Mouse (Mus musculus): ENCODE measurements around the gene Dtl. TPM values are rescaled to one million over a fixed set of nuclear protein-coding genes. Genes with fewer than 3 reads are reported as not detected.
A peak's percentile ranks its signal among the peaks of the same experiment; 100 is the strongest.

The Dtl gene
- polyA plus RNA-seq (2014; fragmentation: Nextera tagmentation; extraction: Ambion mirVana) = 17.9 and 19.2 TPM in 2 replicates

GRCm38 (mm10) chr1:191575458-191576247, at the start of gene Dtl, which contains the start of gene Ints7:
TSS of gene Dtl (minus strand) at chr1:191575544.
TSS of gene Ints7 (plus strand) at chr1:191575636.
- ATAC-seq = peak; percentile 98
- WGBS = under 1% methylated on average over 65 of the region's 70 CpGs
- peak within 1 kb of the TSS; percentile 71 for H3K9ac ChIP-seq (ENCODE audit: low read length)
- DNase-seq (ENCODE audit: low spot score) = peak; percentile 100
- peak within 1 kb of the TSS; percentile 63 for H3K4me3 ChIP-seq (ENCODE audit: low read depth, low read length)
- H3K4me1 ChIP-seq (ENCODE audit: control insufficient read depth, insufficient read depth, low read length) = peaks cover 18% of the 10 kb centered on the region
- peak within 1 kb of the TSS; percentile 77 for H3K4me2 ChIP-seq (ENCODE audit: low read length)
- H3K9me3 ChIP-seq (replicated peaks; ENCODE audit: control insufficient read depth, low read length) = no peaks in the 10 kb centered on the region
- no peaks in the 10 kb centered on the region for H3K36me3 ChIP-seq (ENCODE audit: control insufficient read depth, insufficient read depth, low read length)
- peak within 1 kb of the TSS; percentile 91 for H3K27ac ChIP-seq (ENCODE audit: low read depth, low read length)
- no peaks in the 10 kb centered on the region for H3K27me3 ChIP-seq (replicated peaks; ENCODE audit: control insufficient read depth, insufficient read depth, low read length)

GRCm38 (mm10) chr1:191625026-191625425, 49.7 kb upstream of the Dtl start:
- WGBS = 79% methylated on average over 6 of the region's 6 CpGs
- DNase-seq (ENCODE audit: low spot score) (no peak), ATAC-seq (no peak)
- Histone ChIP-seq H3K9ac (ENCODE audit: low read length) (no peak overlapping the region), H3K36me3 (ENCODE audit: control insufficient read depth, insufficient read depth, low read length) (peaks cover 35% of the 10 kb centered on the region), H3K27me3 (replicated peaks; ENCODE audit: control insufficient read depth, insufficient read depth, low read length) (no peaks in the 10 kb centered on the region), H3K9me3 (replicated peaks; ENCODE audit: control insufficient read depth, low read length) (no peaks in the 10 kb centered on the region), H3K27ac (ENCODE audit: low read depth, low read length) (no peak overlapping the region), H3K4me3 (ENCODE audit: low read depth, low read length) (no peak overlapping the region), H3K4me2 (ENCODE audit: low read length) (no peak overlapping the region), H3K4me1 (ENCODE audit: control insufficient read depth, insufficient read depth, low read length) (no peaks in the 10 kb centered on the region)

- no peak overlapping the region for H3K4me2 ChIP-seq (ENCODE audit: low read length)
- no peaks in the 10 kb centered on the region for H3K27me3 ChIP-seq (replicated peaks; ENCODE audit: control insufficient read depth, insufficient read depth, low read length)
- WGBS = 86% methylated on average over 6 of the region's 6 CpGs
- no peaks in the 10 kb centered on the region for H3K9me3 ChIP-seq (replicated peaks; ENCODE audit: control insufficient read depth, low read length)
- peaks cover 40% of the 10 kb centered on the region for H3K36me3 ChIP-seq (ENCODE audit: control insufficient read depth, insufficient read depth, low read length)
- H3K9ac ChIP-seq (ENCODE audit: low read length) = no peak overlapping the region
- DNase-seq (ENCODE audit: low spot score) (no peak), ATAC-seq (no peak)
- H3K4me1 ChIP-seq (ENCODE audit: control insufficient read depth, insufficient read depth, low read length) = no peaks in the 10 kb centered on the region
- no peak overlapping the region for H3K4me3 ChIP-seq (ENCODE audit: low read depth, low read length)
- H3K27ac ChIP-seq (ENCODE audit: low read depth, low read length) = no peak overlapping the region
Measured at GRCm38 (mm10) chr1:191624492-191624891, 49.1 kb upstream of the Dtl start.

GRCm38 (mm10) chr1:191622801-191623200, 47.5 kb upstream of the Dtl start:
- no peak overlapping the region for H3K4me3 ChIP-seq (ENCODE audit: low read depth, low read length)
- H3K4me2 ChIP-seq (ENCODE audit: low read length) = no peak overlapping the region
- no peaks in the 10 kb centered on the region for H3K9me3 ChIP-seq (replicated peaks; ENCODE audit: control insufficient read depth, low read length)
- DNase-seq (ENCODE audit: low spot score) (no peak), ATAC-seq (no peak)
- H3K27me3 ChIP-seq (replicated peaks; ENCODE audit: control insufficient read depth, insufficient read depth, low read length) = no peaks in the 10 kb centered on the region
- no peaks in the 10 kb centered on the region for H3K4me1 ChIP-seq (ENCODE audit: control insufficient read depth, insufficient read depth, low read length)
- peaks cover 56% of the 10 kb centered on the region for H3K36me3 ChIP-seq (ENCODE audit: control insufficient read depth, insufficient read depth, low read length)
- no peak overlapping the region for H3K9ac ChIP-seq (ENCODE audit: low read length)
- WGBS = 94% methylated on average over 8 of the region's 8 CpGs
- no peak overlapping the region for H3K27ac ChIP-seq (ENCODE audit: low read depth, low read length)

GRCm38 (mm10) chr1:191621096-191621495, 45.8 kb upstream of the Dtl start:
- 94% methylated on average over 8 of the region's 8 CpGs for WGBS
- Histone ChIP-seq H3K4me2 (ENCODE audit: low read length) (no peak overlapping the region), H3K36me3 (ENCODE audit: control insufficient read depth, insufficient read depth, low read length) (peaks cover 72% of the 10 kb centered on the region), H3K27ac (ENCODE audit: low read depth, low read length) (no peak overlapping the region), H3K9me3 (replicated peaks; ENCODE audit: control insufficient read depth, low read length) (no peaks in the 10 kb centered on the region), H3K27me3 (replicated peaks; ENCODE audit: control insufficient read depth, insufficient read depth, low read length) (no peaks in the 10 kb centered on the region), H3K4me3 (ENCODE audit: low read depth, low read length) (no peak overlapping the region), H3K4me1 (ENCODE audit: control insufficient read depth, insufficient read depth, low read length) (no peaks in the 10 kb centered on the region), H3K9ac (ENCODE audit: low read length) (no peak overlapping the region)
- DNase-seq (ENCODE audit: low spot score) (no peak), ATAC-seq (no peak)

GRCm38 (mm10) chr1:191618067-191618766, 42.9 kb upstream of the Dtl start:
- Histone ChIP-seq H3K4me3 (ENCODE audit: low read depth, low read length) (no peak overlapping the region), H3K27ac (ENCODE audit: low read depth, low read length) (no peak overlapping the region), H3K27me3 (replicated peaks; ENCODE audit: control insufficient read depth, insufficient read depth, low read length) (no peaks in the 10 kb centered on the region), H3K4me1 (ENCODE audit: control insufficient read depth, insufficient read depth, low read length) (no peaks in the 10 kb centered on the region), H3K9ac (ENCODE audit: low read length) (no peak overlapping the region), H3K36me3 (ENCODE audit: control insufficient read depth, insufficient read depth, low read length) (peaks cover 95% of the 10 kb centered on the region), H3K4me2 (ENCODE audit: low read length) (no peak overlapping the region), H3K9me3 (replicated peaks; ENCODE audit: control insufficient read depth, low read length) (no peaks in the 10 kb centered on the region)
- no peak for DNase-seq (ENCODE audit: low spot score)
- 92% methylated on average over 12 of the region's 12 CpGs for WGBS
- no peak for ATAC-seq

GRCm38 (mm10) chr1:191617589-191617988, 42.2 kb upstream of the Dtl start:
- H3K4me2 ChIP-seq (ENCODE audit: low read length) = no peak overlapping the region
- DNase-seq (ENCODE audit: low spot score) (no peak), ATAC-seq (no peak)
- 92% methylated on average over 3 of the region's 3 CpGs for WGBS
- H3K9ac ChIP-seq (ENCODE audit: low read length) = no peak overlapping the region
- H3K4me1 ChIP-seq (ENCODE audit: control insufficient read depth, insufficient read depth, low read length) = no peaks in the 10 kb centered on the region
- no peaks in the 10 kb centered on the region for H3K9me3 ChIP-seq (replicated peaks; ENCODE audit: control insufficient read depth, low read length)
- no peak overlapping the region for H3K27ac ChIP-seq (ENCODE audit: low read depth, low read length)
- H3K36me3 ChIP-seq (ENCODE audit: control insufficient read depth, insufficient read depth, low read length) = peaks cover 97% of the 10 kb centered on the region
- no peaks in the 10 kb centered on the region for H3K27me3 ChIP-seq (replicated peaks; ENCODE audit: control insufficient read depth, insufficient read depth, low read length)
- no peak overlapping the region for H3K4me3 ChIP-seq (ENCODE audit: low read depth, low read length)

- no peak overlapping the region for H3K9ac ChIP-seq (ENCODE audit: low read length)
- DNase-seq (ENCODE audit: low spot score) (no peak), ATAC-seq (no peak)
- no peaks in the 10 kb centered on the region for H3K4me1 ChIP-seq (ENCODE audit: control insufficient read depth, insufficient read depth, low read length)
- H3K4me3 ChIP-seq (ENCODE audit: low read depth, low read length) = no peak overlapping the region
- no peaks in the 10 kb centered on the region for H3K27me3 ChIP-seq (replicated peaks; ENCODE audit: control insufficient read depth, insufficient read depth, low read length)
- H3K9me3 ChIP-seq (replicated peaks; ENCODE audit: control insufficient read depth, low read length) = no peaks in the 10 kb centered on the region
- no peak overlapping the region for H3K27ac ChIP-seq (ENCODE audit: low read depth, low read length)
- no peak overlapping the region for H3K4me2 ChIP-seq (ENCODE audit: low read length)
- H3K36me3 ChIP-seq (ENCODE audit: control insufficient read depth, insufficient read depth, low read length) = peaks cover 96% of the 10 kb centered on the region
- 64% methylated on average over 8 of the region's 8 CpGs for WGBS
Measured at GRCm38 (mm10) chr1:191616245-191616644, 40.9 kb upstream of the Dtl start.

- no peak for ATAC-seq
- Histone ChIP-seq H3K36me3 (ENCODE audit: control insufficient read depth, insufficient read depth, low read length) (peaks cover 95% of the 10 kb centered on the region), H3K9me3 (replicated peaks; ENCODE audit: control insufficient read depth, low read length) (no peaks in the 10 kb centered on the region), H3K4me2 (ENCODE audit: low read length) (no peak overlapping the region), H3K9ac (ENCODE audit: low read length) (no peak overlapping the region), H3K27me3 (replicated peaks; ENCODE audit: control insufficient read depth, insufficient read depth, low read length) (no peaks in the 10 kb centered on the region), H3K4me1 (ENCODE audit: control insufficient read depth, insufficient read depth, low read length) (no peaks in the 10 kb centered on the region), H3K27ac (ENCODE audit: low read depth, low read length) (no peak overlapping the region), H3K4me3 (ENCODE audit: low read depth, low read length) (no peak overlapping the region)
- DNase-seq (ENCODE audit: low spot score) = no peak
- WGBS = 90% methylated on average over 16 of the region's 16 CpGs
Measured at GRCm38 (mm10) chr1:191612877-191613276, 37.5 kb upstream of the Dtl start.
